Mouse (Mus musculus) hindbrain, postnatal 0 days (tissue): Measurements from ENCODE around the gene Stk11ip. TPM values are rescaled to one million over a fixed set of nuclear protein-coding genes. Genes with fewer than 3 reads are reported as not detected.
A peak's percentile ranks its signal among the peaks of the same experiment; 100 is the strongest.

Experiments used
- ATAC-seq: fragments of 200-750 bp; cut with Nextera tagmentation; 2 replicates; pipeline ENCODE4 v1.8.0; 2017; ENCODE audit warnings: mild to moderate bottlenecking, moderate TSS enrichment, moderate library complexity
- DNase-seq: peaks from one replicate; pipeline ENCODE4 v3.0.0-alpha.2; 2015; ENCODE audit warnings: low spot score
- H3K27ac ChIP-seq: fragments of 300-500 bp; sonication (generic); 2 replicates; pipeline ENCODE4 v1.5.1; 2014; ENCODE audit warnings: mild to moderate bottlenecking
- H3K27me3 ChIP-seq: fragments of 300-500 bp; sonication (generic); 2 replicates; pipeline ENCODE4 v1.6.1; 2014; ENCODE audit warnings: low read length, mixed read lengths; ENCODE audit not compliant: insufficient read depth
- H3K36me3 ChIP-seq: fragments of 300-500 bp; sonication (generic); 2 replicates; pipeline ENCODE4 v1.6.1; 2014; ENCODE audit warnings: low read length, mixed read lengths; ENCODE audit not compliant: insufficient read depth
- H3K4me1 ChIP-seq: fragments of 300-500 bp; sonication (generic); 2 replicates; pipeline ENCODE4 v1.6.1; 2014; ENCODE audit warnings: antibody characterized with exemption, low read length, mixed read lengths; ENCODE audit not compliant: insufficient read depth
- H3K4me2 ChIP-seq: fragments of 300-500 bp; sonication (generic); 2 replicates; pipeline ENCODE4 v1.6.1; 2014; ENCODE audit warnings: low read depth, mild to moderate bottlenecking, low read length, moderate library complexity, mixed read lengths
- H3K4me3 ChIP-seq: fragments of 300-500 bp; sonication (generic); 2 replicates; pipeline ENCODE4 v1.5.1; 2014; ENCODE audit warnings: low read length
- H3K9ac ChIP-seq: fragments of 300-500 bp; sonication (generic); replicated peaks from 2 replicates; pipeline ENCODE4 v1.6.1; 2014; ENCODE audit warnings: mild to moderate bottlenecking, low read length, moderate library complexity, mixed read lengths
- H3K9me3 ChIP-seq: fragments of 300-500 bp; sonication (generic); 2 replicates; pipeline ENCODE4 v1.6.1; 2016; ENCODE audit warnings: low read length, mixed read lengths
- CTCF ChIP-seq: IDR thresholded peaks from 2 replicates; pipeline ENCODE4 v1.5.1; 2016; ENCODE audit warnings: antibody characterized with exemption, control low read depth, low read depth
- WGBS: fragments of 180-500 bp; shearing (Covaris S2); extraction: QIAGEN DNeasy Blood & Tissue Kit; methylation state at CpG from one replicate; pipeline ENCODE4 v1.1.7; 2014; 5-methylcytosine and 5-hydroxymethylcytosine counted together
- polyA plus RNA-seq: library from polyadenylated mRNA; unstranded; fragments of >200 nt; fragmentation: Nextera tagmentation; extraction: Ambion mirVana; gene quantifications from 2 replicates; pipeline ENCODE4 v1.2.1, GENCODE M21; 2015
- total RNA-seq: library from RNA; depleted of rRNA; stranded (reverse); fragments of >200 nt; gene quantifications from 2 replicates; pipeline ENCODE4 v1.2.3, GENCODE M21; 2014; rRNA removed

Stk11ip gene
- total and polyA plus RNA-seq, 2 experiments from 2014 or later = 14.0 to 46.9 TPM

- TF ChIP-seq CTCF = no peak
- Histone ChIP-seq H3K4me1 (no peaks in the 10 kb centered on the region), H3K27me3 (no peaks in the 10 kb centered on the region), H3K4me2 (no peak overlapping the region), H3K9ac (no peak overlapping the region), H3K36me3 (no peaks in the 10 kb centered on the region), H3K4me3 (no peak overlapping the region), H3K27ac (no peak overlapping the region), H3K9me3 (no peaks in the 10 kb centered on the region)
- 59% methylated on average over 17 of the region's 17 CpGs for WGBS
- ATAC-seq (no peak), DNase-seq (no peak)
Observed at GRCm38 (mm10) chr1:75574476-75575310, 53.4 kb downstream of the Stk11ip start.

DNA sequence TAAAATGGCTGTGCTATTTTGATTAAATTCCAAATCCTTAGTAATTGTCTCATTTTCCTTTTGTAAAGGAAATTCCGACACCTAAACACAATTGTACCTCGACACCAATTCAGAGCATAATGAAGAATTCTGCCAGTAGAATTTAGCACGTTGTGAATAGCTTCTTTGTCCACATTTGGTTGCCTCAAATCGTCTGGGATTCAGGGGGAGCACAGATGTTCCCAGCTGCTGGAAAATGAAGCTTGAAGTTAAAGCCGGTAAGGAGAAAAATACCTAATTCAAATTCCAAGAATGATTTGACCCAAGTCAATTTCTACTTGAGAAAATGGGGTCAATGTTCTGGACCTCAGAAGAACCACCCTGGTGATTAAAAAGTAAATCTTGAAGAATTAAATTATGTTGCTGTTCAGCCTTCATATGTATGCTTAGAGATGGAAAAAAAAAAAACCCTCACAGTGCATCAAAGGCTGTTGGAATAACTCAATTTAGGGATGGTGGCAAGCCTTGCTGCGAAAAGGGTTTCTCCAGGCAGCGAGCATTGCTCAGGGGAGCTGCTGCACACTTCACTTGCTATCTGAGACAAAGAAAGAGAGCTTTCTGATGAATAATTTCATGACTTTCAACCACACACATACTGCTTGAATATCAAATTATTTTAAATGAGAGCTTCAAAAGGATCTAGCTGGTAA is 60.8 kb downstream of the Stk11ip start:
- Histone ChIP-seq H3K36me3 (no peaks in the 10 kb centered on the region), H3K4me1 (no peaks in the 10 kb centered on the region), H3K4me3 (no peak overlapping the region), H3K27me3 (no peaks in the 10 kb centered on the region), H3K4me2 (no peak overlapping the region), H3K9ac (no peak overlapping the region), H3K9me3 (no peaks in the 10 kb centered on the region), H3K27ac (peak overlapping the region; percentile 64)
- no peak for DNase-seq
- 38% methylated on average over 7 of the region's 7 CpGs for WGBS
- no peak for ATAC-seq
- no peak for TF ChIP-seq CTCF

DNA sequence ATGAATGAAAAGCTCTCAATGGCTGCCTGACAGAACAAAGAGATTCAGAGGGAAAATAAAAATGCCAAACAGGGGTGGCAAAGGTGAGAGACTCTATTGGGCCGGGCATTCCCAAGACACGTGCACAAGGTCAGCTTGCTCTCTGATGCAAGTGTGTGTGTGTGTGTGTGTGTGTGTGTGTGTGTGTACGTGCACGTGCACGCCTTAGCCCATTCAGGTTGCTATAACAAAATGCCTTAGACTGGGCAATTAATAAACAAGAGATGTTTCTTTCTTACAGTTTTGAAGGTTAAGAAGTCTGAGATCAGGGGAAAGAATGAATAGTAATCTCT is 61.3 kb downstream of the Stk11ip start:
- WGBS = 68% methylated on average over 5 of the region's 5 CpGs
- H3K9ac ChIP-seq = no peak overlapping the region
- H3K27ac ChIP-seq = peak overlapping the region; percentile 64
- no peak overlapping the region for H3K4me3 ChIP-seq
- ATAC-seq (no peak), DNase-seq (no peak)
- no peaks in the 10 kb centered on the region for H3K27me3 ChIP-seq
- TF ChIP-seq CTCF = no peak
- no peaks in the 10 kb centered on the region for H3K9me3 ChIP-seq
- no peak overlapping the region for H3K4me2 ChIP-seq
- no peaks in the 10 kb centered on the region for H3K36me3 ChIP-seq
- no peaks in the 10 kb centered on the region for H3K4me1 ChIP-seq

- no peak overlapping the region for H3K4me2 ChIP-seq
- DNase-seq (no peak), ATAC-seq (no peak)
- no peaks in the 10 kb centered on the region for H3K9me3 ChIP-seq
- H3K27ac ChIP-seq = peak overlapping the region; percentile 64; the same call in 1 of the 2 replicates
- H3K36me3 ChIP-seq = no peaks in the 10 kb centered on the region
- no peaks in the 10 kb centered on the region for H3K4me1 ChIP-seq
- no peak for TF ChIP-seq CTCF
- WGBS = 69% methylated on average over 10 of the region's 10 CpGs
- H3K27me3 ChIP-seq = no peaks in the 10 kb centered on the region
- H3K4me3 ChIP-seq = no peak overlapping the region
- H3K9ac ChIP-seq = no peak overlapping the region
Observed at GRCm38 (mm10) chr1:75583034-75583433, 61.7 kb downstream of the Stk11ip start.

GRCm38 (mm10) chr1:75586791-75587190 is 65.5 kb downstream of the Stk11ip start:
- Histone ChIP-seq H3K4me3 (no peak overlapping the region), H3K27ac (no peak overlapping the region), H3K9me3 (no peaks in the 10 kb centered on the region), H3K9ac (no peak overlapping the region), H3K36me3 (no peaks in the 10 kb centered on the region), H3K4me1 (no peaks in the 10 kb centered on the region), H3K27me3 (no peaks in the 10 kb centered on the region), H3K4me2 (no peak overlapping the region)
- ATAC-seq (no peak), DNase-seq (no peak)
- TF ChIP-seq CTCF = no peak
- 90% methylated on average over 3 of the region's 3 CpGs for WGBS

Other genes starting within 250 kb of the Stk11ip start
- gene Resp18, start 243.1 kb upstream of the Stk11ip start, total RNA-seq = 257 and 298 TPM in 2 replicates
- gene Resp18, start 243.1 kb upstream of the Stk11ip start, polyA plus RNA-seq = 394 and 396 TPM in 2 replicates
- 143 and 175 TPM in 2 replicates for gene Dnpep, start 203.5 kb upstream of the Stk11ip start, total RNA-seq
- 120 and 131 TPM in 2 replicates for gene Dnpep, start 203.5 kb upstream of the Stk11ip start, polyA plus RNA-seq
- gene Des, start 161.2 kb upstream of the Stk11ip start, total RNA-seq = 2.6 and 6.9 TPM in 2 replicates
- 1.2 and 1.6 TPM in 2 replicates for gene Des, start 161.2 kb upstream of the Stk11ip start, polyA plus RNA-seq
- 50.4 and 52.7 TPM in 2 replicates for gene Speg, start 146.2 kb upstream of the Stk11ip start, total RNA-seq
- gene Speg, start 146.2 kb upstream of the Stk11ip start, polyA plus RNA-seq = 19.2 and 19.9 TPM in 2 replicates
- gene Gmppa, start 85.6 kb upstream of the Stk11ip start, total RNA-seq = 88.0 and 96.8 TPM in 2 replicates
- 59.9 and 63.1 TPM in 2 replicates for gene Gmppa, start 85.6 kb upstream of the Stk11ip start, polyA plus RNA-seq
- gene Asic4, start 71.1 kb upstream of the Stk11ip start, total RNA-seq = 71.4 and 74.1 TPM in 2 replicates
- 17.0 and 21.0 TPM in 2 replicates for gene Asic4, start 71.1 kb upstream of the Stk11ip start, polyA plus RNA-seq
- gene Chpf, start 42.2 kb upstream of the Stk11ip start, total RNA-seq = 155 and 173 TPM in 2 replicates
- 55.3 and 55.8 TPM in 2 replicates for gene Chpf, start 42.2 kb upstream of the Stk11ip start, polyA plus RNA-seq
- gene Tmem198, start 42.0 kb upstream of the Stk11ip start, total RNA-seq = 52.7 and 69.3 TPM in 2 replicates
- 33.9 and 36.4 TPM in 2 replicates for gene Tmem198, start 42.0 kb upstream of the Stk11ip start, polyA plus RNA-seq
- 52.4 and 62.4 TPM in 2 replicates for gene Obsl1, start 15.1 kb upstream of the Stk11ip start, total RNA-seq
- 22.7 and 23.9 TPM in 2 replicates for gene Obsl1, start 15.1 kb upstream of the Stk11ip start, polyA plus RNA-seq
- 28.9 and 31.8 TPM in 2 replicates for gene Inha, start 14.5 kb upstream of the Stk11ip start, total RNA-seq
- 20.3 TPM in 2 replicates for gene Inha, start 14.5 kb upstream of the Stk11ip start, polyA plus RNA-seq
- 191 and 194 TPM in 2 replicates for gene Slc4a3, start 24.7 kb downstream of the Stk11ip start, total RNA-seq
- 90.0 and 96.4 TPM in 2 replicates for gene Slc4a3, start 24.7 kb downstream of the Stk11ip start, polyA plus RNA-seq